Mouse (Mus musculus) C2C12 (cell line): ENCODE data around the gene Ass1.

Source experiments
- CEBPB ChIP-seq: IDR thresholded peaks from one replicate; pipeline ENCODE4 v1.6.1; 2011; ENCODE audit warnings: low read depth, mild to moderate bottlenecking, control low read depth, moderate library complexity
- CTCF ChIP-seq: IDR thresholded peaks from one replicate; pipeline ENCODE4 v1.5.1; 2011; ENCODE audit not compliant: control insufficient read depth, insufficient read depth, insufficient read length
- MAX ChIP-seq: IDR thresholded peaks from one replicate; pipeline ENCODE4 v1.6.1; 2011; ENCODE audit warnings: mild to moderate bottlenecking, control low read depth
- MYOD1 ChIP-seq: IDR thresholded peaks from one replicate; pipeline ENCODE4 v1.6.1; 2011; ENCODE audit warnings: low read depth; ENCODE audit not compliant: control insufficient read depth, insufficient read length
- MYOG ChIP-seq: IDR thresholded peaks from one replicate; pipeline ENCODE4 v1.6.1; 2011; ENCODE audit not compliant: control insufficient read depth, insufficient read length; ENCODE audit errors: extremely low read depth
- USF1 ChIP-seq: IDR thresholded peaks from one replicate; pipeline ENCODE4 v1.6.1; 2011; ENCODE audit warnings: low read depth, mild to moderate bottlenecking, control low read depth, moderate library complexity

DNA sequence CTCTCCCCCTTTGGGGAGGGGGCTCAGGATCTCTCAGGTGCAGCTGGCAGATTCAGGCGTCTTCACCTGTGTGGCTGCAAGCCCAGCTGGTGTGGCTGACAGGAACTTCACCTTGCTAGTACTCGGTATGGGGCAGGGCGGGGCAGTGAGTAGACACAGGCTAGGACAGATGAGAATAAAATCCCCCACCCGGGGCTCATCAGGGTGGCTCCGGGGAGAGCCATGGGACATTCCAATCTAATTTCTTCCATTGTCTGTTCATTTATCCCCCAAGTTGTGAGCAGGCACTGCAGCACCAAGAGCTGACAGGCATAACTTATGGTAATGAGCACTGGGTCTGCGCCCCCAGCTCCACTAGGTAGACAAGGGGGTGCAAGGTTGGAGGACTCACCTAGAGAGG is 47.4 kb upstream of the Ass1 start:
- TF ChIP-seq CTCF, result no peak
- no peak for TF ChIP-seq MYOD1
- TF ChIP-seq MAX, result no peak
- TF ChIP-seq MYOG, result no peak
- no peak for TF ChIP-seq CEBPB
- TF ChIP-seq USF1, result no peak
